Mouse (Mus musculus) lung, postnatal 0 days (tissue): ENCODE results near the gene Il23a.

ENCODE experiments used
- CTCF ChIP-seq: IDR thresholded peaks from 2 replicates; pipeline ENCODE4 v1.5.1; 2016; ENCODE audit warnings: antibody characterized with exemption, mild to moderate bottlenecking
- EP300 ChIP-seq: IDR thresholded peaks from 2 replicates; pipeline ENCODE4 v1.6.1; 2016; ENCODE audit warnings: antibody characterized with exemption, mild to moderate bottlenecking, control low read depth

GRCm38 (mm10) chr10:128250565-128250964 is 48.0 kb downstream of the Il23a start:
- TF ChIP-seq CTCF (no peak), EP300 (no peak)
